Mouse (Mus musculus): ENCODE data around the gene Ddx24. TPM values are rescaled to one million over a fixed set of nuclear protein-coding genes. Genes with fewer than 3 reads are reported as not detected.

The Ddx24 gene
- polyA plus RNA-seq, 1 experiment from 2014 or later: 92.6 TPM

- no peaks in the 10 kb centered on the region for H3K9me3 ChIP-seq
- H3K4me3 ChIP-seq: no peak overlapping the region
- no peaks in the 10 kb centered on the region for H3K36me3 ChIP-seq
- DNase-seq (ENCODE audit: low spot score): no peak
- H3K27ac ChIP-seq: peak overlapping the region; percentile 25
- 65% methylated on average over 4 of the region's 4 CpGs for WGBS
- no peaks in the 10 kb centered on the region for H3K27me3 ChIP-seq (ENCODE audit: insufficient read depth, poor library complexity, severe bottlenecking)
- H3K4me1 ChIP-seq (replicated peaks): peaks cover 15% of the 10 kb centered on the region
Measured at GRCm38 (mm10) chr12:103358951-103359801, 66.5 kb downstream of the Ddx24 start.

GRCm38 (mm10) chr12:103358216-103358615 lies 67.4 kb downstream of the Ddx24 start:
- H3K4me1 ChIP-seq (replicated peaks): peaks cover 21% of the 10 kb centered on the region
- 70% methylated on average over 8 of the region's 8 CpGs for WGBS
- peak overlapping the region; percentile 25; the same call in 1 of the 2 replicates for H3K27ac ChIP-seq
- no peaks in the 10 kb centered on the region for H3K27me3 ChIP-seq (ENCODE audit: insufficient read depth, poor library complexity, severe bottlenecking)
- no peak for DNase-seq (ENCODE audit: low spot score)
- no peak overlapping the region for H3K4me3 ChIP-seq
- no peaks in the 10 kb centered on the region for H3K9me3 ChIP-seq
- H3K36me3 ChIP-seq: no peaks in the 10 kb centered on the region

Other genes starting within 250 kb of the Ddx24 start
- 0.91 and 1.2 TPM in 2 replicates for gene Prima1, start 183.7 kb downstream of the Ddx24 start, polyA plus RNA-seq (2016; fragmentation: Nextera tagmentation; extraction: Ambion mirVana)
- gene Fam181a, start 114.9 kb downstream of the Ddx24 start, polyA plus RNA-seq (2016; fragmentation: Nextera tagmentation; extraction: Ambion mirVana): 24.9 and 26.1 TPM in 2 replicates
- gene Asb2, start 69.8 kb downstream of the Ddx24 start, polyA plus RNA-seq (2016; fragmentation: Nextera tagmentation; extraction: Ambion mirVana): 0.64 and 1.2 TPM in 2 replicates
- gene Otub2, start 37.1 kb downstream of the Ddx24 start, polyA plus RNA-seq (2016; fragmentation: Nextera tagmentation; extraction: Ambion mirVana): 10.5 and 15.4 TPM in 2 replicates
- gene 9330161L09Rik, start 18.0 kb downstream of the Ddx24 start, polyA plus RNA-seq (2016; fragmentation: Nextera tagmentation; extraction: Ambion mirVana): 0.76 TPM in 1 of 2 replicates, not detected in the other
- gene Ifi27, start 8.4 kb upstream of the Ddx24 start, polyA plus RNA-seq (2016; fragmentation: Nextera tagmentation; extraction: Ambion mirVana): 0.60 and 1.7 TPM in 2 replicates
- gene Ifi27l2a, start 17.9 kb upstream of the Ddx24 start, polyA plus RNA-seq (2016; fragmentation: Nextera tagmentation; extraction: Ambion mirVana): 0.54 and 1.9 TPM in 2 replicates
- gene Ifi27l2b, start 31.4 kb upstream of the Ddx24 start, polyA plus RNA-seq (2016; fragmentation: Nextera tagmentation; extraction: Ambion mirVana): not detected in 2 replicates
- 1.7 and 2.2 TPM in 2 replicates for gene Ppp4r4, start 106.5 kb upstream of the Ddx24 start, polyA plus RNA-seq (2016; fragmentation: Nextera tagmentation; extraction: Ambion mirVana)
- gene Serpina10, start 205.6 kb upstream of the Ddx24 start, polyA plus RNA-seq (2016; fragmentation: Nextera tagmentation; extraction: Ambion mirVana): not detected in 2 replicates
- gene Serpina6, start 231.4 kb upstream of the Ddx24 start, polyA plus RNA-seq (2016; fragmentation: Nextera tagmentation; extraction: Ambion mirVana): not detected in 2 replicates

Data from hindbrain, embryonic 10.5 days (tissue).